ENCODE assay signal across 11 mouse cellular contexts in the genomic region with DNA sequence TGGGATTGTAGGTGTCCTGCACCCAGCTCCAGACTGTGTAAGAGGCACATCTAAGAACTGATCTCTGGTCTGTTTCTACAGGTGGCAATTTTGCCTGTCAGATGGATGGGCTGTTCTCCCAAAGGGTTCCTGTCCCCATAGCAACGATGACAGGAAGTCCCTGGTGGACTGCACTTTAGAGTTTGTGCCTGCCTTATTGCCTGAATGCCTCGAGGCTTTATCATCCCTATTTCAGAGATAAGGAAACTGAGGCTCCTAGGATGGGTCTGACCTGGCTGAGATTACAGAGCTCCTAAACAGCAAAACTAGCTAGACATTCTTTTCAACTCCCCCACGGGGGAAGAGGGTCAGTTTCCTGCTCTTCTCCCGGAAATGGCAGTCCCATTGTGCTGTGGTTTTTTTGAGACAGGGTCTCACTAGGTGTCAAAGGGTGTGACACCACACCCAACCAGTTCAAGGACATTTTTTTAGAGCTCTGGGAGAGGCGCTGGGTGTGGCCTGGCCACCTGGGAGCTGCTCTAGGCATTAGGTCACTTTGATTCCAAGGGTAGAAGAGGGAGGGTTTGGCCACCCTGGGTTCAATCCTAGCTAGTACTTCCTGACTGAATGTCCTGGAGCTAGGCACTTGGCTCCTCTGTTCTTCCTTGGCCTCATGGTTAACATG. TPM values are rescaled to one million over a fixed set of nuclear protein-coding genes. Genes with fewer than 3 reads are reported as not detected.
DNase-seq lines count a peak whose midpoint lies in the region; ATAC-seq and TF ChIP-seq lines count a peak whose summit lies in the region.
"Had no signal": no experiment of that assay in that cellular context is flagged by ENCODE, and none has a peak within 500 bp of the region (broad histone marks: within the 10 kb centered on the region; RNA-seq: fewer than 3 reads in every experiment).

No protein-coding gene starts in this region.

- intact Hi-C loops in heart, postnatal 36 days (cut with DNase I), result no loop called here

- peaks cover 35% of the 10 kb centered on the region for H3K4me1 ChIP-seq in heart, embryonic 15.5 days (replicated peaks)
- H3K4me1 ChIP-seq in midbrain, embryonic 11.5 days (ENCODE audit: control insufficient read depth, insufficient read depth, low read length), result peaks cover 10% of the 10 kb centered on the region; the same call in 1 of the 2 replicates
- H3K4me1 ChIP-seq in midbrain, embryonic 14.5 days (ENCODE audit: control insufficient read depth, insufficient read depth, low read length), result peaks cover 13% of the 10 kb centered on the region
- H3K4me1 ChIP-seq in stomach, embryonic 15.5 days, result peaks cover 28% of the 10 kb centered on the region

- no peak for DNase-seq in heart, postnatal 36 days
- peak; percentile 78 for DNase-seq in midbrain, embryonic 11.5 days (ENCODE audit: low spot score, missing footprints)
- no peak for DNase-seq in midbrain, embryonic 14.5 days
- peak; percentile 22 for DNase-seq in brain, embryonic 14.5 days (ENCODE audit: low read depth)
- DNase-seq in urinary bladder, adult 18-20 months (ENCODE audit: low spot score in 2 of 2), result no peak
- DNase-seq in urinary bladder, postnatal 4 days (ENCODE audit: low spot score in 2 of 2), result no peak
- DNase-seq: adrenal gland, adult 8-10 months; cerebellum, adult 11 months had no signal

- no peak for TF ChIP-seq CTCF in brain, embryonic 14.5 days (IDR thresholded peaks at IDR 0.05; ENCODE audit: borderline replicate concordance, extremely low read depth, insufficient read depth, insufficient read length)

- no peak overlapping the region for H3K4me3 ChIP-seq in heart, embryonic 15.5 days
- no peak overlapping the region for H3K4me3 ChIP-seq in midbrain, embryonic 11.5 days (ENCODE audit: low read depth, low read length)
- H3K4me3 ChIP-seq in midbrain, embryonic 14.5 days (replicated peaks; ENCODE audit: low read depth, low read length), result no peak overlapping the region
- no peak overlapping the region for H3K4me3 ChIP-seq in stomach, embryonic 15.5 days (replicated peaks)

- no peak for ATAC-seq in heart, embryonic 15.5 days (replicated peaks; ENCODE audit: insufficient number of reproducible peaks, insufficient read depth, low FRiP score, low read depth)
- no peak for ATAC-seq in midbrain, embryonic 11.5 days (ENCODE audit: low FRiP score)
- no peak for ATAC-seq in midbrain, embryonic 14.5 days (ENCODE audit: low FRiP score, low TSS enrichment)
- ATAC-seq in stomach, embryonic 15.5 days (ENCODE audit: insufficient read depth, low FRiP score, low read depth), result no peak

- no peak overlapping the region for H3K9ac ChIP-seq in heart, embryonic 15.5 days
- H3K9ac ChIP-seq in midbrain, embryonic 11.5 days (ENCODE audit: low read length), result no peak overlapping the region
- H3K9ac ChIP-seq in midbrain, embryonic 14.5 days (replicated peaks; ENCODE audit: low read length), result no peak overlapping the region
- no peak overlapping the region for H3K9ac ChIP-seq in stomach, embryonic 15.5 days

- 24% methylated on average over 5 of the region's 5 CpGs for WGBS in heart, embryonic 15.5 days
- WGBS in midbrain, embryonic 11.5 days, result 63% methylated on average over 5 of the region's 5 CpGs
- 58% methylated on average over 5 of the region's 5 CpGs for WGBS in midbrain, embryonic 14.5 days
- 24% methylated on average over 5 of the region's 5 CpGs for WGBS in stomach, embryonic 15.5 days

- no peaks in the 10 kb centered on the region for H3K36me3 ChIP-seq in heart, embryonic 15.5 days
- no peaks in the 10 kb centered on the region for H3K36me3 ChIP-seq in midbrain, embryonic 11.5 days (ENCODE audit: control insufficient read depth, insufficient read depth, low read length)
- no peaks in the 10 kb centered on the region for H3K36me3 ChIP-seq in midbrain, embryonic 14.5 days (ENCODE audit: control insufficient read depth, insufficient read depth, low read length)
- no peaks in the 10 kb centered on the region for H3K36me3 ChIP-seq in stomach, embryonic 15.5 days

- H3K4me2 ChIP-seq in heart, embryonic 15.5 days, result no peak overlapping the region
- no peak overlapping the region for H3K4me2 ChIP-seq in midbrain, embryonic 11.5 days
- H3K4me2 ChIP-seq in midbrain, embryonic 14.5 days (ENCODE audit: low read length), result no peak overlapping the region
- no peak overlapping the region for H3K4me2 ChIP-seq in stomach, embryonic 15.5 days
- H3K4me2 ChIP-seq: liver, embryonic 11.5 days had no signal

- H3K27ac ChIP-seq in heart, embryonic 15.5 days, result peak overlapping the region; percentile 45; the same call in 1 of the 2 replicates
- no peak overlapping the region for H3K27ac ChIP-seq in midbrain, embryonic 11.5 days (ENCODE audit: low read depth, low read length)
- no peak overlapping the region for H3K27ac ChIP-seq in midbrain, embryonic 14.5 days (replicated peaks; ENCODE audit: low read depth, low read length)
- H3K27ac ChIP-seq in stomach, embryonic 15.5 days, result 0 out of 2 replicates have a peak overlapping the region, but pooled peaks have one; percentile 31

- no peaks in the 10 kb centered on the region for H3K27me3 ChIP-seq in heart, embryonic 15.5 days
- no peaks in the 10 kb centered on the region for H3K27me3 ChIP-seq in midbrain, embryonic 11.5 days (ENCODE audit: control insufficient read depth, insufficient read depth, low read length)
- no peaks in the 10 kb centered on the region for H3K27me3 ChIP-seq in midbrain, embryonic 14.5 days (ENCODE audit: control insufficient read depth, insufficient read depth, low read length)
- no peaks in the 10 kb centered on the region for H3K27me3 ChIP-seq in stomach, embryonic 15.5 days (replicated peaks)

- H3K9me3 ChIP-seq in heart, embryonic 15.5 days (replicated peaks), result peaks cover 4% of the 10 kb centered on the region; the same call in 1 of the 2 replicates
- H3K9me3 ChIP-seq in midbrain, embryonic 11.5 days (ENCODE audit: control insufficient read depth, low read length), result no peaks in the 10 kb centered on the region; the same call in 1 of the 2 replicates
- no peaks in the 10 kb centered on the region for H3K9me3 ChIP-seq in midbrain, embryonic 14.5 days (ENCODE audit: control insufficient read depth, low read length)
- H3K9me3 ChIP-seq in stomach, embryonic 15.5 days, result no peaks in the 10 kb centered on the region

- TF ChIP-seq POLR2A in brain, embryonic 14.5 days (IDR thresholded peaks at IDR 0.05; ENCODE audit: borderline replicate concordance, extremely low read depth, insufficient read depth, insufficient read length, poor library complexity, severe bottlenecking), result no peak

RNA-seq across cellular contexts. Expression of a gene that starts 8.2 kb away (rescaled TPM):
- polyA plus RNA-seq in heart, embryonic 15.5 days (2015; fragmentation: Nextera tagmentation; extraction: Ambion mirVana), result 67.3 and 72.8 TPM in 2 replicates
- total RNA-seq in heart, postnatal 36 days (2021), result 10 to 100 TPM; 81.4 to 89.2 TPM
- polyA plus RNA-seq in midbrain, embryonic 11.5 days (2014; fragmentation: Nextera tagmentation; extraction: Ambion mirVana), result 38.3 and 40.1 TPM in 2 replicates
- polyA plus RNA-seq in midbrain, embryonic 14.5 days (2014; fragmentation: Nextera tagmentation; extraction: Ambion mirVana), result 19.6 and 23.1 TPM in 2 replicates
- polyA plus RNA-seq in brain, embryonic 14.5 days (2012; rRNA removed), result 19.0 and 25.5 TPM in 2 replicates
- polyA plus RNA-seq in stomach, embryonic 15.5 days (2015; fragmentation: Nextera tagmentation; extraction: Ambion mirVana), result 109 TPM in 2 replicates

Comparison
In these comparisons a context has a peak if more than half of its experiments do, and no peak if none do; other contexts are left out.
1. DNase-seq: peak in midbrain, embryonic 11.5 days (single experiment) and brain, embryonic 14.5 days (single experiment); none in heart, postnatal 36 days (0 of 2), midbrain, embryonic 14.5 days (single experiment), urinary bladder, adult 18-20 months (0 of 2) and urinary bladder, postnatal 4 days (0 of 2).
2. H3K27ac ChIP-seq: peak in heart, embryonic 15.5 days (single experiment) and stomach, embryonic 15.5 days (single experiment); none in midbrain, embryonic 11.5 days (single experiment) and midbrain, embryonic 14.5 days (single experiment).